ENCODE assay signal across 9 mouse cellular contexts in genomic region chr2:155755746-155756145, GRCm38 (mm10). TPM values are rescaled to one million over a fixed set of nuclear protein-coding genes. Genes with fewer than 3 reads are reported as not detected.
DNase-seq lines count a peak whose midpoint lies in the region; TF ChIP-seq lines count a peak whose summit lies in the region.
"Had no signal": no experiment of that assay in that cellular context is flagged by ENCODE, and none has a peak within 500 bp of the region (broad histone marks: within the 10 kb centered on the region; RNA-seq: fewer than 3 reads in every experiment).

No protein-coding gene starts in this region.

- intact Hi-C loops in heart, adult 2 months (cut with DNase I) = no loop called here
- intact Hi-C loops in gastrocnemius, postnatal 14 days (cut with DNase I; ENCODE audit: low total_unique reads) = no loop called here

- H3K4me3 ChIP-seq in heart, adult 2 months = no peak overlapping the region

- no peak for TF ChIP-seq EP300 in heart, adult 2 months (IDR thresholded peaks at IDR 0.05; ENCODE audit: insufficient read depth, low read depth, low read length)

- TF ChIP-seq POLR2A in heart, adult 2 months (IDR thresholded peaks at IDR 0.05; ENCODE audit: insufficient read depth, low read depth, low read length) = no peak

- H3K27ac ChIP-seq in heart, adult 2 months = no peak overlapping the region

- TF ChIP-seq CTCF in heart, adult 2 months (IDR thresholded peaks at IDR 0.05) = peak; percentile 68

- H3K27me3 ChIP-seq in heart, adult 2 months (ENCODE audit: control insufficient read depth, insufficient read depth, low read length) = no peaks in the 10 kb centered on the region

- H3K4me1 ChIP-seq in heart, adult 2 months (ENCODE audit: control insufficient read depth, insufficient read depth, low read length) = no peaks in the 10 kb centered on the region

- WGBS in heart, adult 2 months = 0% methylated on average over 1 of the region's 1 CpGs

- H3K79me2 ChIP-seq in heart, adult 2 months (replicated peaks; ENCODE audit: control insufficient read depth, insufficient read depth, low read length) = no peaks in the 10 kb centered on the region

- H3K9ac ChIP-seq in heart, adult 2 months (ENCODE audit: low read depth, low read length) = no peak overlapping the region

- peak in 1 of 2 experiments; percentile 23 for DNase-seq in heart, adult 2 months
- DNase-seq in heart, adult 11 months = no peak
- DNase-seq in right cerebral cortex, postnatal 14 days = peak; percentile 58
- no peak for DNase-seq in right cerebral cortex, postnatal 36 days (ENCODE audit: low spot score in 2 of 2)
- DNase-seq in adrenal gland, postnatal 25 days = peak; percentile 76
- DNase-seq in gastrocnemius, postnatal 14 days = peak; percentile 57
- peak; percentile 49 to 72 for DNase-seq in lung, postnatal 4 days
- no peak for DNase-seq in right cerebral cortex, postnatal 25 days

- H3K36me3 ChIP-seq in heart, adult 2 months (ENCODE audit: control insufficient read depth, insufficient read depth, low read length) = no peaks in the 10 kb centered on the region

RNA-seq across cellular contexts. Expression of gene Procr, which starts 4.8 kb away (rescaled TPM):
- total RNA-seq in heart, adult 2 months (2021) = 1 to 10 TPM; 3.0 to 4.8 TPM
- 2.0 and 2.4 TPM in 2 replicates for polyA plus RNA-seq in heart, adult 2 months (2012; rRNA removed)
- total RNA-seq in adrenal gland, postnatal 25 days (2021) = 21.8 and 24.0 TPM in 2 replicates
- total RNA-seq in gastrocnemius, postnatal 14 days (2021) = 10 to 100 TPM; 10.3 to 12.7 TPM

RNA-seq across cellular contexts. Expression of gene Mmp24, which starts 19.4 kb away (rescaled TPM):
- not detected for total RNA-seq in heart, adult 2 months (2021)
- polyA plus RNA-seq in heart, adult 2 months (2012; rRNA removed) = 0.06 TPM in 1 of 2 replicates, not detected in the other
- total RNA-seq in adrenal gland, postnatal 25 days (2021) = 1.9 and 2.3 TPM in 2 replicates
- under 1 TPM in 1 of 2 experiments, not detected in 1; 0.08 TPM for total RNA-seq in gastrocnemius, postnatal 14 days (2021)

RNA-seq across cellular contexts. Expression of gene Gm17581, which starts 20.1 kb away (rescaled TPM):
- not detected for total RNA-seq in heart, adult 2 months (2021)
- polyA plus RNA-seq in heart, adult 2 months (2012; rRNA removed) = not detected in 2 replicates
- total RNA-seq in adrenal gland, postnatal 25 days (2021) = not detected in 2 replicates
- not detected for total RNA-seq in gastrocnemius, postnatal 14 days (2021)
- total RNA-seq: layer of hippocampus, adult 18-20 months had no signal

RNA-seq across cellular contexts. Expression of gene Edem2, which starts 26.5 kb away (rescaled TPM):
- 1 to 10 TPM; 6.0 to 6.4 TPM for total RNA-seq in heart, adult 2 months (2021)
- 14.4 and 16.9 TPM in 2 replicates for polyA plus RNA-seq in heart, adult 2 months (2012; rRNA removed)
- total RNA-seq in adrenal gland, postnatal 25 days (2021) = 39.8 and 39.9 TPM in 2 replicates
- 1 to 10 TPM; 6.0 to 6.2 TPM for total RNA-seq in gastrocnemius, postnatal 14 days (2021)

Comparison
In these comparisons a context has a peak if more than half of its experiments do, and no peak if none do; other contexts are left out.
1. DNase-seq: peak in right cerebral cortex, postnatal 14 days (single experiment), adrenal gland, postnatal 25 days (single experiment), gastrocnemius, postnatal 14 days (single experiment) and lung, postnatal 4 days (2 of 2); none in heart, adult 11 months (single experiment), right cerebral cortex, postnatal 36 days (0 of 2) and right cerebral cortex, postnatal 25 days (single experiment).